Mouse (Mus musculus): ENCODE measurements around the gene Fev. TPM values are rescaled to one million over a fixed set of nuclear protein-coding genes. Genes with fewer than 3 reads are reported as not detected.

Gene Fev
- polyA plus RNA-seq, 1 experiment from 2014 or later = 0.55 TPM

GRCm38 (mm10) chr1:74859223-74859984, 25.8 kb downstream of the Fev start:
- H3K36me3 ChIP-seq = no peaks in the 10 kb centered on the region
- no peak overlapping the region; the same call in 1 of the 2 replicates for H3K27ac ChIP-seq (replicated peaks)
- 40% methylated on average over 6 of the region's 6 CpGs for WGBS
- peak overlapping the region; percentile 96 for H3K4me2 ChIP-seq (replicated peaks)
- peak overlapping the region; percentile 37; the same call in 1 of the 2 replicates for H3K9ac ChIP-seq (replicated peaks)
- H3K9me3 ChIP-seq = no peaks in the 10 kb centered on the region
- peak overlapping the region; percentile 87; the same call in 1 of the 2 replicates for H3K4me3 ChIP-seq
- H3K4me1 ChIP-seq = peaks cover 45% of the 10 kb centered on the region
- ATAC-seq (ENCODE audit: low FRiP score, low read depth) = no peak
- peaks cover 36% of the 10 kb centered on the region for H3K27me3 ChIP-seq

- Histone ChIP-seq H3K36me3 (no peaks in the 10 kb centered on the region), H3K4me2 (replicated peaks) (peak overlapping the region; percentile 96), H3K4me1 (peaks cover 51% of the 10 kb centered on the region), H3K27me3 (peaks cover 38% of the 10 kb centered on the region), H3K9ac (replicated peaks) (peak overlapping the region; percentile 37), H3K27ac (replicated peaks) (no peak overlapping the region; the same call in 1 of the 2 replicates), H3K4me3 (peak overlapping the region; percentile 87), H3K9me3 (no peaks in the 10 kb centered on the region)
- no peak for ATAC-seq (ENCODE audit: low FRiP score, low read depth)
- 1% methylated on average over 16 of the region's 16 CpGs for WGBS
These were observed 26.4 kb downstream of the Fev start for GRCm38 (mm10) chr1:74858805-74859204.

- ATAC-seq (ENCODE audit: low FRiP score, low read depth) = peak; percentile 47
- H3K27ac ChIP-seq (replicated peaks) = peak overlapping the region; percentile 60
- peak overlapping the region; percentile 87 for H3K4me3 ChIP-seq
- under 1% methylated on average over 29 of the region's 29 CpGs for WGBS
- peaks cover 44% of the 10 kb centered on the region for H3K27me3 ChIP-seq
- peaks cover 54% of the 10 kb centered on the region for H3K4me1 ChIP-seq
- peak overlapping the region; percentile 96 for H3K4me2 ChIP-seq (replicated peaks)
- H3K9ac ChIP-seq (replicated peaks) = peak overlapping the region; percentile 58
- no peaks in the 10 kb centered on the region for H3K9me3 ChIP-seq
- no peaks in the 10 kb centered on the region for H3K36me3 ChIP-seq
These were observed 27.0 kb downstream of the Fev start for GRCm38 (mm10) chr1:74858171-74858719.

- no peak for ATAC-seq (ENCODE audit: low FRiP score, low read depth)
- no peaks in the 10 kb centered on the region for H3K9me3 ChIP-seq
- no peaks in the 10 kb centered on the region for H3K36me3 ChIP-seq
- 7% methylated on average over 4 of the region's 4 CpGs for WGBS
- peak overlapping the region; percentile 96 for H3K4me2 ChIP-seq (replicated peaks)
- H3K27ac ChIP-seq (replicated peaks) = peak overlapping the region; percentile 60
- H3K9ac ChIP-seq (replicated peaks) = peak overlapping the region; percentile 58
- peak overlapping the region; percentile 87 for H3K4me3 ChIP-seq
- H3K27me3 ChIP-seq = peaks cover 50% of the 10 kb centered on the region
- H3K4me1 ChIP-seq = peaks cover 54% of the 10 kb centered on the region
These were observed 27.5 kb downstream of the Fev start for GRCm38 (mm10) chr1:74857677-74858076.

- ATAC-seq (ENCODE audit: low FRiP score, low read depth) = no peak
- Histone ChIP-seq H3K4me2 (replicated peaks) (peak overlapping the region; percentile 96), H3K9ac (replicated peaks) (peak overlapping the region; percentile 94), H3K4me3 (peak overlapping the region; percentile 87), H3K27me3 (peaks cover 51% of the 10 kb centered on the region), H3K4me1 (peaks cover 55% of the 10 kb centered on the region), H3K36me3 (no peaks in the 10 kb centered on the region), H3K27ac (replicated peaks) (no peak overlapping the region), H3K9me3 (no peaks in the 10 kb centered on the region)
- WGBS = 6% methylated on average over 20 of the region's 20 CpGs
These were observed 28.0 kb downstream of the Fev start for GRCm38 (mm10) chr1:74857201-74857600.

- no peak for ATAC-seq (ENCODE audit: low FRiP score, low read depth)
- Histone ChIP-seq H3K36me3 (no peaks in the 10 kb centered on the region), H3K9ac (replicated peaks) (peak overlapping the region; percentile 94), H3K4me1 (peaks cover 59% of the 10 kb centered on the region), H3K4me2 (replicated peaks) (peak overlapping the region; percentile 96), H3K27me3 (peaks cover 51% of the 10 kb centered on the region), H3K27ac (replicated peaks) (0 out of 2 replicates have a peak overlapping the region, but pooled peaks have one; percentile 42), H3K9me3 (no peaks in the 10 kb centered on the region), H3K4me3 (peak overlapping the region; percentile 87)
- 2% methylated on average over 7 of the region's 7 CpGs for WGBS
These were observed 28.4 kb downstream of the Fev start for GRCm38 (mm10) chr1:74856791-74857190.

GRCm38 (mm10) chr1:74856439-74856720, 28.8 kb downstream of the Fev start:
- Histone ChIP-seq H3K4me1 (peaks cover 63% of the 10 kb centered on the region), H3K27ac (replicated peaks) (0 out of 2 replicates have a peak overlapping the region, but pooled peaks have one; percentile 42), H3K36me3 (no peaks in the 10 kb centered on the region), H3K4me3 (peak overlapping the region; percentile 87), H3K27me3 (peaks cover 51% of the 10 kb centered on the region), H3K4me2 (replicated peaks) (peak overlapping the region; percentile 96), H3K9ac (replicated peaks) (peak overlapping the region; percentile 94), H3K9me3 (no peaks in the 10 kb centered on the region)
- ATAC-seq (ENCODE audit: low FRiP score, low read depth) = no peak
- WGBS = 2% methylated on average over 11 of the region's 11 CpGs

GRCm38 (mm10) chr1:74855651-74856438, 29.4 kb downstream of the Fev start:
- 1% methylated on average over 71 of the region's 74 CpGs for WGBS

GRCm38 (mm10) chr1:74855156-74855555, 30.1 kb downstream of the Fev start:
- H3K9ac ChIP-seq (replicated peaks) = peak overlapping the region; percentile 94
- no peaks in the 10 kb centered on the region for H3K9me3 ChIP-seq
- H3K27ac ChIP-seq (replicated peaks) = peak overlapping the region; percentile 93
- under 1% methylated on average over 48 of the region's 48 CpGs for WGBS
- H3K4me2 ChIP-seq (replicated peaks) = peak overlapping the region; percentile 96
- no peaks in the 10 kb centered on the region for H3K36me3 ChIP-seq
- peak overlapping the region; percentile 87 for H3K4me3 ChIP-seq
- peak; percentile 0; the same call in 1 of the 2 replicates for ATAC-seq (ENCODE audit: low FRiP score, low read depth)
- H3K4me1 ChIP-seq = peaks cover 75% of the 10 kb centered on the region
- H3K27me3 ChIP-seq = peaks cover 51% of the 10 kb centered on the region

More at GRCm38 (mm10) chr1:74855651-74856438, 29.4 kb downstream of the Fev start:
- Histone ChIP-seq H3K27me3 (peaks cover 51% of the 10 kb centered on the region), H3K36me3 (no peaks in the 10 kb centered on the region), H3K4me1 (peaks cover 69% of the 10 kb centered on the region), H3K9me3 (no peaks in the 10 kb centered on the region), H3K4me2 (replicated peaks) (peak overlapping the region; percentile 96), H3K9ac (replicated peaks) (peak overlapping the region; percentile 94), H3K27ac (replicated peaks) (peak overlapping the region; percentile 93), H3K4me3 (peak overlapping the region; percentile 87)
- no peak for ATAC-seq (ENCODE audit: low FRiP score, low read depth)

GRCm38 (mm10) chr1:74854306-74855056, 30.7 kb downstream of the Fev start, which contains the start of gene Cdk5r2:
Cdk5r2 (plus strand) TSS chr1:74854934.
- H3K36me3 ChIP-seq = no peaks in the 10 kb centered on the region
- H3K27me3 ChIP-seq = peaks cover 45% of the 10 kb centered on the region
- peak within 1 kb of the TSS; percentile 94 for H3K9ac ChIP-seq (replicated peaks)
- peak; percentile 82 for ATAC-seq (ENCODE audit: low FRiP score, low read depth)
- H3K4me1 ChIP-seq = peaks cover 69% of the 10 kb centered on the region
- H3K4me3 ChIP-seq = peak within 1 kb of the TSS; percentile 87
- WGBS = 1% methylated on average over 18 of the region's 39 CpGs
- H3K9me3 ChIP-seq = no peaks in the 10 kb centered on the region
- peak within 1 kb of the TSS; percentile 96 for H3K4me2 ChIP-seq (replicated peaks)
- peak within 1 kb of the TSS; percentile 93 for H3K27ac ChIP-seq (replicated peaks)

All from midbrain, embryonic 12.5 days (tissue).